Mouse (Mus musculus) bone marrow macrophage, adult 2 months (primary cell): ENCODE results near the gene Ctrl. TPM values are rescaled to one million over a fixed set of nuclear protein-coding genes. Genes with fewer than 3 reads are reported as not detected.
"Not testable (repeated sequence)": the region's sequence is repeated elsewhere in the genome, so short reads cannot be mapped to it uniquely, and the experiment has no call there.

ENCODE experiments used
- H3K27ac ChIP-seq: 2 replicates; pipeline ENCODE4 v1.5.1; 2012; ENCODE audit warnings: low read depth, low read length; ENCODE audit not compliant: insufficient read depth
- H3K4me1 ChIP-seq: 2 replicates; pipeline ENCODE4 v1.6.1; 2012; ENCODE audit warnings: low read length; ENCODE audit not compliant: control insufficient read depth, insufficient read depth
- H3K4me3 ChIP-seq: 2 replicates; pipeline ENCODE4 v1.5.1; 2012; ENCODE audit warnings: mild to moderate bottlenecking, low read length, moderate library complexity; ENCODE audit not compliant: insufficient read depth
- CTCF ChIP-seq: IDR thresholded peaks from 2 replicates; pipeline ENCODE4 v1.5.1; 2012; ENCODE audit warnings: low read depth, mild to moderate bottlenecking, low read length, moderate library complexity
- POLR2A ChIP-seq: IDR thresholded peaks from 2 replicates; pipeline ENCODE4 v1.6.1; 2012; ENCODE audit warnings: mild to moderate bottlenecking, low read depth, low read length, borderline replicate concordance
- polyA plus RNA-seq: library from polyadenylated mRNA; stranded (reverse); fragments of >200 nt; gene quantifications from 2 replicates; pipeline ENCODE4 v1.2.4, GENCODE M21; 2012; ENCODE audit not compliant: missing spikeins, insufficient read depth, insufficient read length

The Ctrl gene
- polyA plus RNA-seq = 0.63 TPM in 1 of 2 replicates, not detected in the other

- H3K4me1 ChIP-seq = peaks cover 9% of the 10 kb centered on the region
- TF ChIP-seq POLR2A = no peak
- TF ChIP-seq CTCF = no peak
These were observed at the start of gene Ctrl for GRCm38 (mm10) chr8:105933762-105934161. Ctrl (minus strand) TSS chr8:105933862.

GRCm38 (mm10) chr8:105983406-105983805 is 49.7 kb upstream of the Ctrl start:
- not testable (repeated sequence) for H3K4me3 ChIP-seq
- Histone ChIP-seq H3K27ac (peak overlapping the region; percentile 70), H3K4me1 (peaks cover 14% of the 10 kb centered on the region)

More at GRCm38 (mm10) chr8:105933762-105934161, at the start of gene Ctrl:
- Histone ChIP-seq H3K27ac (no peak within 1 kb of the TSS), H3K4me3 (no peak within 1 kb of the TSS)

- H3K4me1 ChIP-seq = peaks cover 24% of the 10 kb centered on the region
- no peak overlapping the region for H3K4me3 ChIP-seq
- no peak for TF ChIP-seq CTCF
- no peak for TF ChIP-seq POLR2A
- no peak overlapping the region for H3K27ac ChIP-seq
These were observed 47.5 kb upstream of the Ctrl start for GRCm38 (mm10) chr8:105981146-105981545.

DNA sequence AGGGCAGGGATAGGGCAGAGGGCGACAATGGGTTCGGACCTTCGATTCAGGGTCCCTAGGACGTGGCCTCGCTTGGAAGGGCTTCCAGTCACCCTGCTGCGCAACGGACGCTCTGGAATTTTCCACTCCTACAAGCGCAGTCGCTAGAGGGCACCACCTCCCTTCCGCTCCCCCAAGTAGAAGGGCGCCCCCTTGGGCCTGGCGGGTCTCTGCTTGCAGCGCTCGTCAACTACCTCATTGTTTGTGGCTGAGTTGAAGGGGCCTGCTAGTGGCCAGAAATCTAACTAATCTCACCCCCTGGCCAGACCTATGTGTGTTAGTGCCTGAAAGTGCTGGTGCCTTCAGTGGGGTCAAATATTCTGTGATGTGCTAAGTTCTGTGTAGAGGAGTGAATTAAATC is 45.7 kb upstream of the Ctrl start, which contains the start of gene Dpep3:
TSS of gene Dpep3 (minus strand) at position 105 of the 400 bp plus-strand sequence.
- no peak within 1 kb of the TSS for H3K27ac ChIP-seq
- no peak within 1 kb of the TSS for H3K4me3 ChIP-seq
- no peak for TF ChIP-seq CTCF
- TF ChIP-seq POLR2A = no peak
- H3K4me1 ChIP-seq = peaks cover 24% of the 10 kb centered on the region

DNA sequence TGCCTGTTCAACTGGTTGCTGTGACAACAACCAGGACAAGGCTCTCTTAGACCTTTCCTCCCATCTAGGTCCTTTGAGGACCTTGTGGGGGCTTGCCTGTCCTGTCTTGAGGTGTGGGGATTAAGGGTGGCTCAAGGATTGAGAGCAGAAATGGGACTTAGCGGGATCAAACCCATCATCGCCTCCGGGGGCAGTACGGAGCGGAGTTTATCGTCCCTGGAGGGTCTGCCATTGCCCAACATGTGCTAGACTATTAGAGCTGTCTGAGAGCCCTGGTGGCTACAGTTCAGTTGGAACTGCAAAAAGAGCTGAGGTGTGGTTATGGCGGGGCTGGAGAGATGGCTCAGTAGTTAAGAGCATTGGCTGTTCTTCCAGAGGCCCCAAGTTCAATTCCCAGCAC is 41.7 kb upstream of the Ctrl start:
- Histone ChIP-seq H3K27ac (no peak overlapping the region), H3K4me1 (peaks cover 10% of the 10 kb centered on the region), H3K4me3 (no peak overlapping the region)
- TF ChIP-seq POLR2A (no peak), CTCF (0 out of 2 replicates have a peak, but pooled peaks have one; percentile 6)

DNA sequence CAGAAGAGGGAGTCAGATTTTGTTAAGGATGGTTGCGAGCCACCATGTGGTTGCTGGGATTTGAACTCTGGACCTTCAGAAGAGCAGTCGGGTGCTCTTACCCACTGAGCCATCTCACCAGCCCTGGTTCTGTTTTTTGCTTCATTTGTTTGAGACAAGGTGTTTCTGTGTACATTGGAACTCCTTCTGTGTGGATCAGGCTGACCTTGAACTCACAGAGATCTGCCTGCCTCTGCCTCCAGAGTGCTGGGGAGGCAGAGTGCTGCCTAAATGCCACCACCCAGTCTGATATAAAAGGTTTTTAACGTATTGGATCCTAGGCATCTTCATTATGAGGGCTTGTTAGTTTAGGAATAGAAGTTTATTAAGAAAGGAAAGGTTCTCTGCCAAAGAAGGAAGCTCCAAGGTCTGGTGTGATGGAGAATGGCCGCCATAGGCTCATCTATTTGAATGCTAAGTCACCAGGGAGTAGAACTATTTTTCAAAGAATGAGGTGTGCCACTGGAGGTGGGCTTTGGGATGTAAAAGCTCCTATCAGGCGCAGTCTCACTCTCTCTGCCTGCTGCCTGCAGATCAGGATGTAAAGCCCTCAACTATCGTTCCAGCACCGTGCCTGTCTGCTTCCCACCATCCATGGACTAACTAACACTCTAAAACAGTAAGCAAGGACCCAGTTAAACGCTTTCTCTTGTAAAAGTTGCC is 37.5 kb upstream of the Ctrl start:
- H3K4me1 ChIP-seq = no peaks in the 10 kb centered on the region
- TF ChIP-seq POLR2A (no peak), CTCF (no peak)
- H3K4me3 ChIP-seq = no peak overlapping the region

DNA sequence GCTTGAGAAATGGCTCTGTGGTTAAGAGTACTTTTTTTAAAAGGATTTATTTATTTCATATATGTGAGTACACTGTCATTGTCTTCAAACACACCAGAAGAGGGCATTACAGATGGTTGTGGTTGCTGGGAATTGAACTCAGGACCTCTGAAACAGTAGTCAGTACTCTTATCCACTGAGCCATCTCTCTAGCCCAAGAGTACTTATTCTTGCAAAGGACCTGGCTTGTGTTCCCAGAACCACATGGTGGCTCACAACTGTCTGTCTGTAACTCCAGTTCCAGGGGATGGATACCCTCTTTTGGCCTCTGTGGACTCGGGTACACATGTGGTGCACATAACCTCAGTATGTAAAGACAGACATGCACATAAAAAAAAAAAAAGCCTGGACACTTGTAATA is 35.7 kb upstream of the Ctrl start:
- Histone ChIP-seq H3K4me3 (no peak overlapping the region), H3K4me1 (peaks cover 5% of the 10 kb centered on the region; the same call in 1 of the 2 replicates), H3K27ac (no peak overlapping the region)
- TF ChIP-seq CTCF = no peak
- no peak for TF ChIP-seq POLR2A

More for the DNA sequence above, 37.5 kb upstream of the Ctrl start:
- no peak overlapping the region for H3K27ac ChIP-seq

- Histone ChIP-seq H3K4me1 (peaks cover 5% of the 10 kb centered on the region; the same call in 1 of the 2 replicates), H3K4me3 (no peak overlapping the region; the same call in 1 of the 2 replicates), H3K27ac (no peak overlapping the region)
- no peak for TF ChIP-seq POLR2A
- TF ChIP-seq CTCF = no peak
These were observed 33.1 kb upstream of the Ctrl start for GRCm38 (mm10) chr8:105966692-105967311.

DNA sequence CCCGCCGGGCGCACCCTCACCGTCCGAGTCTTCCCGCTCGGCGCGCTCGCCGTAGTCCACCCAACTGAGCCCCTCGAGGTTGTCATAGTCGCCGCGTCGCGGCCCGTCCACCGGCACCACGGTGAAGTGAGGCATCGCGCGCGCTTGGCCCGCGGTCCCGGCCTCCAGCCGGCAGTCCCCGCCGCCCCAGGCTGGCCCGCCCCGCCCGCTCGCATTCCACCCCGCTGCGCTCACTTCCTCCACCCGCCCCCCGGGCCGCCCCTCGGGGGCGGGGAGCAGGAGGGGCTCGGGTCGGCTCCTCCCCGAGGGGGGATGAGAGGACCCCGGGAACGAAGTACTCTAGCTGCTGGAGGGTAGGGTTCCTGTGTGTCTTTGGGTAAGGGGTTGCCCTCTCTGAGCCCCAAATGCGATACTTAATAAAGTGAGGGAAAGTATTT is 32.3 kb upstream of the Ctrl start, which contains the start of gene Slc12a4:
TSS of gene Slc12a4 (minus strand) at position 193 of the 437 bp plus-strand sequence.
- Histone ChIP-seq H3K4me3 (peak within 1 kb of the TSS; percentile 88), H3K27ac (no peak within 1 kb of the TSS), H3K4me1 (peaks cover 5% of the 10 kb centered on the region; the same call in 1 of the 2 replicates)
- TF ChIP-seq CTCF (no peak), POLR2A (no peak)
